Mouse (Mus musculus) midbrain, postnatal 0 days (tissue): Measurements from ENCODE around the gene Zdhhc14. TPM values are rescaled to one million over a fixed set of nuclear protein-coding genes. Genes with fewer than 3 reads are reported as not detected.

Source experiments
- ATAC-seq: fragments of 200-750 bp; cut with Nextera tagmentation; 2 replicates; pipeline ENCODE4 v1.8.0; 2017; ENCODE audit warnings: moderate number of reproducible peaks, mild to moderate bottlenecking, moderate TSS enrichment, moderate library complexity; ENCODE audit not compliant: low FRiP score
- DNase-seq: peaks from one replicate; pipeline ENCODE4 v3.0.0-alpha.2; 2015; ENCODE audit warnings: low spot score
- H3K27ac ChIP-seq: fragments of 300-500 bp; sonication (generic); 2 replicates; pipeline ENCODE4 v1.5.1; 2014; ENCODE audit warnings: low read depth, mild to moderate bottlenecking, low read length, mixed read lengths
- H3K27me3 ChIP-seq: fragments of 300-500 bp; sonication (generic); 2 replicates; pipeline ENCODE4 v1.6.1; 2014; ENCODE audit warnings: low read length, control low read depth, mixed read lengths; ENCODE audit not compliant: insufficient read depth
- H3K36me3 ChIP-seq: fragments of 300-500 bp; sonication (generic); 2 replicates; pipeline ENCODE4 v1.6.1; 2014; ENCODE audit warnings: low read length, control low read depth, mixed read lengths; ENCODE audit not compliant: insufficient read depth
- H3K4me1 ChIP-seq: fragments of 300-500 bp; sonication (generic); 2 replicates; pipeline ENCODE4 v1.6.1; 2014; ENCODE audit warnings: mild to moderate bottlenecking, control low read depth, antibody characterized with exemption, low read length, mixed read lengths; ENCODE audit not compliant: insufficient read depth
- H3K4me2 ChIP-seq: fragments of 300-500 bp; sonication (generic); 2 replicates; pipeline ENCODE4 v1.6.1; 2014; ENCODE audit warnings: low read depth, mild to moderate bottlenecking, low read length, mixed read lengths; ENCODE audit not compliant: poor library complexity, severe bottlenecking
- H3K4me3 ChIP-seq: fragments of 300-500 bp; sonication (generic); 2 replicates; pipeline ENCODE4 v1.5.1; 2014; ENCODE audit warnings: low read depth, mild to moderate bottlenecking, low read length, moderate library complexity
- H3K9ac ChIP-seq: fragments of 300-500 bp; sonication (generic); replicated peaks from 2 replicates; pipeline ENCODE4 v1.6.1; 2014; ENCODE audit warnings: mild to moderate bottlenecking, low read length, moderate library complexity, mixed read lengths; ENCODE audit not compliant: poor library complexity, severe bottlenecking
- H3K9me3 ChIP-seq: fragments of 300-500 bp; sonication (generic); 2 replicates; pipeline ENCODE4 v1.6.1; 2016; ENCODE audit warnings: low read length, control low read depth
- CTCF ChIP-seq: IDR thresholded peaks from 2 replicates; pipeline ENCODE4 v1.5.1; 2016; ENCODE audit warnings: antibody characterized with exemption, mild to moderate bottlenecking
- WGBS: fragments of 180-500 bp; shearing (Covaris S2); extraction: QIAGEN DNeasy Blood & Tissue Kit; methylation state at CpG from one replicate; pipeline ENCODE4 v1.1.7; 2014; 5-methylcytosine and 5-hydroxymethylcytosine counted together
- polyA plus RNA-seq: library from polyadenylated mRNA; unstranded; fragments of >200 nt; fragmentation: Nextera tagmentation; extraction: Ambion mirVana; gene quantifications from 2 replicates; pipeline ENCODE4 v1.2.1, GENCODE M21; 2015
- total RNA-seq: library from RNA; depleted of rRNA; stranded (reverse); fragments of >200 nt; gene quantifications from 2 replicates; pipeline ENCODE4 v1.2.3, GENCODE M21; 2014

The Zdhhc14 gene
- total and polyA plus RNA-seq, 2 experiments from 2014 or later: 9.6 to 18.3 TPM

GRCm38 (mm10) chr17:5780213-5780975 is 288.0 kb downstream of the Zdhhc14 start:
- Histone ChIP-seq H3K36me3 (no peaks in the 10 kb centered on the region), H3K27ac (no peak overlapping the region), H3K27me3 (no peaks in the 10 kb centered on the region), H3K9ac (no peak overlapping the region), H3K9me3 (no peaks in the 10 kb centered on the region), H3K4me1 (no peaks in the 10 kb centered on the region), H3K4me2 (no peak overlapping the region), H3K4me3 (no peak overlapping the region)
- ATAC-seq: no peak
- TF ChIP-seq CTCF: no peak
- no peak for DNase-seq
- WGBS: 80% methylated on average over 5 of the region's 5 CpGs

- Histone ChIP-seq H3K4me3 (no peak overlapping the region), H3K4me2 (no peak overlapping the region), H3K4me1 (no peaks in the 10 kb centered on the region), H3K27ac (no peak overlapping the region), H3K9ac (no peak overlapping the region), H3K36me3 (no peaks in the 10 kb centered on the region), H3K9me3 (peaks cover 5% of the 10 kb centered on the region; the same call in 1 of the 2 replicates), H3K27me3 (no peaks in the 10 kb centered on the region)
- TF ChIP-seq CTCF: no peak
- DNase-seq (no peak), ATAC-seq (no peak)
- 57% methylated on average over 2 of the region's 2 CpGs for WGBS
These were observed 292.9 kb downstream of the Zdhhc14 start for GRCm38 (mm10) chr17:5785238-5785637.

- ATAC-seq: no peak
These were observed 299.9 kb downstream of the Zdhhc14 start for GRCm38 (mm10) chr17:5792164-5792791.

GRCm38 (mm10) chr17:5793593-5793992 is 301.2 kb downstream of the Zdhhc14 start:
- no peak for ATAC-seq
- DNase-seq: no peak
- H3K4me2 ChIP-seq: no peak overlapping the region
- H3K27ac ChIP-seq: no peak overlapping the region
- no peaks in the 10 kb centered on the region for H3K36me3 ChIP-seq
- H3K4me3 ChIP-seq: no peak overlapping the region
- no peak for TF ChIP-seq CTCF
- 72% methylated on average over 4 of the region's 4 CpGs for WGBS
- no peaks in the 10 kb centered on the region for H3K4me1 ChIP-seq
- H3K27me3 ChIP-seq: no peaks in the 10 kb centered on the region
- no peaks in the 10 kb centered on the region for H3K9me3 ChIP-seq
- H3K9ac ChIP-seq: no peak overlapping the region

More at GRCm38 (mm10) chr17:5792164-5792791, 299.9 kb downstream of the Zdhhc14 start:
- no peaks in the 10 kb centered on the region for H3K4me1 ChIP-seq
- H3K27me3 ChIP-seq: no peaks in the 10 kb centered on the region
- no peak overlapping the region for H3K4me2 ChIP-seq
- peaks cover 5% of the 10 kb centered on the region; the same call in 1 of the 2 replicates for H3K9me3 ChIP-seq
- no peak overlapping the region for H3K27ac ChIP-seq
- H3K9ac ChIP-seq: no peak overlapping the region
- H3K36me3 ChIP-seq: no peaks in the 10 kb centered on the region
- no peak for TF ChIP-seq CTCF
- DNase-seq: no peak
- 94% methylated on average over 12 of the region's 12 CpGs for WGBS
- no peak overlapping the region for H3K4me3 ChIP-seq

GRCm38 (mm10) chr17:5794276-5794675 is 301.9 kb downstream of the Zdhhc14 start:
- no peak for TF ChIP-seq CTCF
- Histone ChIP-seq H3K27me3 (no peaks in the 10 kb centered on the region), H3K27ac (no peak overlapping the region), H3K4me2 (no peak overlapping the region), H3K4me3 (no peak overlapping the region), H3K9me3 (no peaks in the 10 kb centered on the region), H3K36me3 (no peaks in the 10 kb centered on the region), H3K4me1 (no peaks in the 10 kb centered on the region), H3K9ac (no peak overlapping the region)
- no peak for ATAC-seq
- no peak for DNase-seq
- WGBS: 84% methylated on average over 5 of the region's 5 CpGs

GRCm38 (mm10) chr17:5795369-5795768 is 303.0 kb downstream of the Zdhhc14 start:
- Histone ChIP-seq H3K27me3 (no peaks in the 10 kb centered on the region), H3K36me3 (no peaks in the 10 kb centered on the region), H3K9me3 (no peaks in the 10 kb centered on the region), H3K4me1 (no peaks in the 10 kb centered on the region), H3K4me3 (no peak overlapping the region), H3K9ac (no peak overlapping the region), H3K27ac (no peak overlapping the region), H3K4me2 (no peak overlapping the region)
- no peak for DNase-seq
- no peak for TF ChIP-seq CTCF
- WGBS: 77% methylated on average over 5 of the region's 5 CpGs
- no peak for ATAC-seq
